Mouse (Mus musculus) Muller cell, postnatal 12 days (primary cell): ENCODE measurements around the gene Ereg.
A peak's percentile ranks its signal among the peaks of the same experiment; 100 is the strongest.

Experiments used
- DNase-seq: peaks from one replicate; pipeline ENCODE4 v3.0.0-alpha.2; 2015; ENCODE audit errors: inconsistent ontology term

Gene Ereg

DNA sequence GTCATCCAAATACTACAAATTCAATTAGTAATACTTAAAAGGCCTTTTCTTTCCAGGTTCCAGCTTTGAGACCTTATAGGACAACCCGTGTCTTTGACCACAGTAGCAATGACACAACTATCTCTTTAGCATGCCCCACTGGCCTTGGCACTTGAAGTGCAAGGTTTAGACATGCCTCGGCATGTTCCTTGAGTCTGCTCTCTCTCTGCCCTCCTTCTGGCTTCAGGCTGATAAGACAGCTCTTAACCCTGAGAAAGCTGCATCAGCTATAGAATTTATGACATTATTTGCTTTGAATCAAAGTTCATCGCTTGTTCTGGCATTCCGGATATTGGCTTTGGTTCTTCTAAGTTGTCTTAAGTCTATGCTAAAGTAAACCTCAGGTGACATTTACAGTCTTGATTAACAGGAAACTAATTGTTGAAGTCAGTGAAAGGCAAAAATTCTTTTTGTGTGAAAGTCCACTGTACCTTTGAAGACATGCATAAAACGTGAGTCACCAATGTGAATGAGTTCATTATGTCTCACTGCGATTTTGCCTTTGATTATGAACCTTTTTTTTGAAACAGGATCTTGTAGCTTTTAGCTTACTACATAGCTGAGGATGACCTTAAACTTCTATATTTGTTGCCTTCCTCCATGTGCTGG lies 35.7 kb downstream of the Ereg start:
- peak; percentile 65 for DNase-seq

DNA sequence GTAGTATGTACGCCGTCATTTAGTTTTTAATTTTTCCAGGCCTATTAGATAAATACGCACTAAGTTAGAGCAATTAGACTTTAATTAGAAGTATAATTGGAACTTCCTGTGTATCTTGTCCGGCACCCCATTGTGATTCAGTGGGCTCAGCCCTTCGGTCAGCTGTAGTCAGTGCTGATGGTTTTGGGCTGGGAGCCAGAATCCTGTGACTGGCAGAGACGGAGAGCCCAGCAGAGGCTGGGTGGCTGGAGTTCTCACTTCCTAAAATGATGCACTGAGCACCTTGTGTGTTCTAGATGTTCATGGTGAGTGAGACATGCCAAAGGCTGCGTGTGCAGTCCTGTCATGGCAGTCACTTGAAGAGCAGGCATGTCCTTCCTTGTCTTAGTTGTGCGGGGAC lies 36.6 kb downstream of the Ereg start:
- peak; percentile 82 for DNase-seq

DNA sequence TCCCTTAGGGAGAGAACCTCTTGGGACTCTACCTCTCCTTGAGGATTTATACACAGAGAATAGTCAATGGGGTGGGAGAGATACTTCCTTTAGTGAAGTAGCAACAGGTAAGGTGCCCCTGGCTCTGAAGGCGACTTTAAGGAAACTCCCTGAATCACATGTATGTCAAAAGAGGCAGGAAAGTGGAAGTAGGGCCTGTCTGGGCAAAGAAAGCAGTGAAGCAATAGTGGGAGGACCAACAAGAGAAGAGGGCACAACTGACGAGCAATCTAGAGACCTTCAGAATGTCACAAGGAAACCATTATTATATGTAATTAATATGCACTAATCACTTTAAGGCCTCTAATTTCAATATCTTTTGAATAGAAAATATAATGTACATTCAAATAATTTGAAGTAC lies 39.5 kb downstream of the Ereg start:
- DNase-seq: no peak

DNA sequence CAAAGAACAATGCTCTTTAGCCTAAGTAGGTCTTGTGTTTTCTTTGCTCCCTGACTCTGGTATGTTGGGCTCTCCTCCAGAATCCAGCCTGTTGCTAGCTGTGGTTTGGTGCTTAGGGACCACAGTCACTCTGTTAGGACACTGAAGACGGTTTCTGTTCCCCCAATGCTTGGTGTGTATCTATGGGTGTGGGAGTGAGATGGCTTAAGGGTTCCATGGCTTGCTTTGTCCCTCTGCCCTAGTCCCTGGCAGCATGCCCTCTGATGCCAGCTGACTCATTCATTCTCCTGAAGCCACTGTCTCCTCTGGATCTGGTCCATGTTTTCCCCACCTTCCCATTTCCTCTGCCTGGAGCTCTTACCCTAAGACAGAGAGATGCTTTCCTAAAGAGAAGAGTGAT lies 40.2 kb downstream of the Ereg start:
- peak; percentile 82 for DNase-seq

DNA sequence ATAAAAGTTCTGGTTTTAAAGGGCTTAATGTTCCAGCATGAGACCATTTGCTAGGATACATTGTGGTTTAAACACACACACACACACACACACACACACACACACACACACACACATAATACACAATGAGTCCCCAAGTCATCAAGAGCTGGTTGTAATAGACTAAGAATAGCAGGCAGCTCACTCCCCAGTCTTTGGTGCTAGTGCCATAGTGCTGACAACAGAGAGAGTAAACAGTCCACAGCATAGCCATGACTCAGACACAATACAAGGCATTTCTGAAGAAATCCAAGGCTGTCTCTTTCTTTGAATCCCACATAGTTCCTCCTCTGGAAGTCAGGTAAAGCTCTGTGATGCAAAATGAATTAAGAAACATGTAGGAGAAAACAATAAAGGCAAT lies 44.2 kb downstream of the Ereg start:
- no peak for DNase-seq

DNA sequence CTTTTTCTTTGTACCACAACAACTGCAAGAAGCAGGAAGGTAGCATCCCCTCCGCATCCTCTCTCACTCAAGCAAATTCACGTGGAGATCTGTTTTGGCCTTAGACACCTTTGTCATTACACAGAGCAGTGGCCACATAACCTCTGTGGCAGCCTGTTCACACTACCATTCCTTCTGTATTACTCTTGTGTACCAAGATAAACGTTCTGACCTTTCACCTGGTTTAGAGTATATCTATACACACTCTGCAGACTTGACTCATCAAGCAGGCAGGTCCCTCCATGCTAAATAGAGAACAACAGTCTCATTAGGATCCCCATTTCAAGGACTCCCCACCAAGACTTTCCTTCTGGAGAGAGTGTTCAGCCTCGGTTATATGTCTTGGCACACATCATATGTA lies 49.0 kb downstream of the Ereg start:
- DNase-seq: no peak

DNA sequence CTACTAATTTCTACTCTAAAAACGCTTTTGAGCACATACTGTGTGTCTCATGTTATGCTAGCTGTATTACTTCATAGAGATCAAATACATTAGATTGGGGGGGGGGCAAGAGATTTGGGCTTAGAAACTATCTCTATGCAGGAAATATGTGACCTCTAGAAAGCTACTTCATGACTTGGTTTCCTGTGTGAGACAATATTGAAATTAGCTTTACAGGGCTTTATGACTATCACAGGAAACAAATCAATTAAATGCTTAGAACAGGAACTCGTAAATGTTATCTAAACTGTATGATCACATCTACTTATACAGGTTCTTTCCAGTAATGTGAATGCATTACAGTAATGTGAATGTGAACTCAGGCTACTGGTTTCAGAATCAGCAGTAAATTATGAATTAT lies 49.7 kb downstream of the Ereg start:
- DNase-seq: no peak

DNA sequence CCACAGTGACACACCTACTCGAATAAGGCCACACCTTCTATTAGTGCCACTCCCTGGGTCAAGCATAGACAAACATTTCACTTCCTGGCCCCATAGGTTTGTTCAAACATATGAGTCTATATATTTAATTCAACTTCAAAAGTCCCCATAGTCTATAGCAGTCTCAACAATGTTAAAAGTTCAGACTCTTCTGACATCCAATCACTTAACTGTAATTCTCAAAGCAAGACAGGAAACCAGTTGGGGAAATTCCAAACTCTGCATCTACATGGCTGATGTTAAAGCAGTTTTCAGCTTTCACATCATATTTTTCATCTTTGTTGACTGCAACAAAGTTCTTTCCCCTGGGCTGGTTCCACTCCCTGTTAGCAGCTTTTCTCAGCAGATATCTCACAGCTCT lies 52.2 kb downstream of the Ereg start:
- no peak for DNase-seq

DNA sequence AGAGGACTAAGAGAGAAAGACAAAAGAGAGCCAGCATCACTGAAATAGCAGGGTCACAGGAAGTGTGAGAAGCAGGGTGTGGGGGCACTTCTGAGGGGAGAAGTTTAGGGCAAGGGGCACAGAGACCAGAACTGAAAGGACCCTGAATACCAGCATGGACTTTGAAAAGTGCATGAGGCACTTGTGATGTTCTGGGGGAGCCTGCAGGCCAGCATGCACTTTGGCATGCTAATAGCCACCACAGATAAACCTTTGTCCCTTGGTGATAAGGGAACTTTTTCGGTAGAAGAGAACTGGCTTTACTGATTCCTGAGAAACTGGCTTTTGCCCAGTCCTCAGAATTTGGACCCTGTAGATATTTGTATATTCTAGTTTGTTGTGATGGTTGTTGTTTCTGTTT lies 60.5 kb downstream of the Ereg start:
- no peak for DNase-seq

DNA sequence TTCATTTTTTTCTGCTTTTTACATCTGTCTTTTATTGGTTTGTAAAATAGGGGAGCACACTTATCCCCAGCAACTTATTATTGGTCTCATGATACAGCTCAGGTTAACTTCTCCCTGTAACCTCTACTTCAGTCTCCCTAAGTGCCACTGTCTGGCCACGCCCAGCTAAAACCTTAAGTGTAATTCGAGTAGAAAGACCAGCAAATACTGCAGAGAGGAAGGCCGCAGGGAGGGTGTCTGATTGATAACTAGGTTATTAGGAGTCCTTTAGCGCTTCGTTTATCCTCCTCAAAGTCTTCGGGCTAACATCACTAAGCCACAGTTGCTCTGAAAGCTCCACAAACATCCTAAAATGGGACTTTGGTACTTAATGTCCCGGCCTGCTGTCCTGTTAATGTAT lies 64.5 kb downstream of the Ereg start:
- no peak for DNase-seq

DNA sequence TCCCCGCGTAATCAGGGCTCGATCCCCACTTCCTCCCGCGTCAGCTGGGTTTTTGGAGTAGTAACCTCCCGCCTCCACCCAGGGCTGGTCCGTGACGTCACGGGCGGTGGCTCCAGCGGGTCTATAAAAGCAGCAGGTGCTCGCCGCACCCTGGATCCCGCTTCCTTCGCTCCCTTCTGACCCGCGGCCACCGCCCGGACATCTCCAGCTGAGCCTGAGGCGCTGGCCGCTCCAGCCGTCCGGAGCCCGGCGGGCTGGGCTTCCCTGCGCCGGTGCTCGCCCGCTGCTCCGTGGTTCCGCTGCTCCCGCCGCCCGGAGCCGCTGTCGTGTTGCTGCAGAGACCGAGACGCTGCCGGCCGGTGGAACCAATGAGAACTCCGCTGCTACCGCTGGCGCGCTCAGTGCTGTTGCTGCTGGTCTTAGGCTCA lies 65.0 kb downstream of the Ereg start, which contains the start of gene Areg:
Areg (plus strand) TSS at position 154 of the 428 bp plus-strand sequence.
- peak; percentile 81 for DNase-seq

DNA sequence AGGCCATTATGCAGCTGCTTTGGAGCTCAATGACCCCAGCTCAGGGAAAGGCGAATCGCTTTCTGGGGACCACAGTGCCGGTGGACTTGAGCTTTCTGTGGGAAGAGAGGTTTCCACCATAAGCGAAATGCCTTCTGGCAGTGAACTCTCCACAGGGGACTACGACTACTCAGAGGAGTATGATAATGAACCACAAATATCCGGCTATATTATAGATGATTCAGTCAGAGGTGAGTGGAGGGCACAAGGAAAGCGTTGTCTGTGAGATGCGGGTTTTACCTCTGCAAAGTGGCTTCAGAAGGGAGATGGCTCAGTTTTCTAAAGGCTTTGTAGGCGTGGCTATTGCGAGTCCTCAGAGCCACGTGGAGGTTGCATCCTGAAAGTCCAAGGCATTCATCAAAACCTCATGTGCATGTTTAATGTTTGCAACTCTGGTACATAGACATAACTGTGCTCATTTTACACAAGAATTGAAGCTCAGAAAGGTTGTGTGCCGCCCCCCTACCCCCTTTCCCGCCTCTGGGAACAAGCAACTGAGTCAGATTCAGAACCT lies 66.5 kb downstream of the Ereg start:
- peak; percentile 17 for DNase-seq
